ENCODE assay signal across 9 mouse cellular contexts in the genomic region with DNA sequence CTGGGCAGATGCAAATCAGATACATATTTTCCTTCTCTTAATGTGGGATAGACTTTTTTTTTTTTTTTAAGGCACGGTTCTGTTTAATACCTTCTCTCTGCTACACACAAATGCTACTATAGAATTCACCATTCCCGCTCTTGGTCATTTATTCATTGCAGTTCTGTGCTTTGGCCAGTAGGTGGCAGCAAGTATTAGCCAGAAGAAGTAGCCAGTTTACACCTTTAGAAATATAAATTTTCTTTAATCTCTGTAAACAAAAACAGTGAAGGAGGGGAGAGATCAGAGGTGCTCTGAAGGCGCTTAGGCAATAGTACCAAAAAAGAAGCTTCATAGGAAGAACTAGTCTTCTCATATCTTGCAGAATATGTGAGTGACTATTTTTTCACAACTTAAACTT. TPM values are rescaled to one million over a fixed set of nuclear protein-coding genes. Genes with fewer than 3 reads are reported as not detected.
A peak's percentile ranks its signal among the peaks of the same experiment; 100 is the strongest.
DNase-seq lines count a peak whose midpoint lies in the region; ATAC-seq lines count a peak whose summit lies in the region.
"Had no signal": no experiment of that assay in that cellular context is flagged by ENCODE, and none has a peak within 500 bp of the region (broad histone marks: within the 10 kb centered on the region; RNA-seq: fewer than 3 reads in every experiment).

No protein-coding gene starts in this region.

- H3K36me3 ChIP-seq in hindbrain, embryonic 10.5 days: no peaks in the 10 kb centered on the region
- no peaks in the 10 kb centered on the region for H3K36me3 ChIP-seq in hindbrain, embryonic 16.5 days (ENCODE audit: control insufficient read depth, insufficient read depth, low read length)
- H3K36me3 ChIP-seq: embryonic facial prominence, embryonic 12.5 days had no signal

- H3K9ac ChIP-seq in hindbrain, embryonic 16.5 days (ENCODE audit: low read depth, low read length): no peak overlapping the region
- H3K9ac ChIP-seq: embryonic facial prominence, embryonic 12.5 days had no signal

- no peak for ATAC-seq in hindbrain, embryonic 16.5 days

- no peaks in the 10 kb centered on the region for H3K4me1 ChIP-seq in hindbrain, embryonic 10.5 days (replicated peaks)
- H3K4me1 ChIP-seq in hindbrain, embryonic 16.5 days (ENCODE audit: control insufficient read depth, insufficient read depth, low read depth, low read length): no peaks in the 10 kb centered on the region
- H3K4me1 ChIP-seq: embryonic facial prominence, embryonic 12.5 days had no signal

- no peaks in the 10 kb centered on the region for H3K9me3 ChIP-seq in hindbrain, embryonic 10.5 days
- H3K9me3 ChIP-seq in hindbrain, embryonic 16.5 days (ENCODE audit: control insufficient read depth, low read length): no peaks in the 10 kb centered on the region
- H3K9me3 ChIP-seq: embryonic facial prominence, embryonic 12.5 days had no signal

- 7% methylated on average over 3 of the region's 3 CpGs for WGBS in hindbrain, embryonic 10.5 days
- WGBS in hindbrain, embryonic 16.5 days: 3% methylated on average over 3 of the region's 3 CpGs

- no peak overlapping the region for H3K4me2 ChIP-seq in hindbrain, embryonic 16.5 days (ENCODE audit: low read length)
- H3K4me2 ChIP-seq: embryonic facial prominence, embryonic 12.5 days had no signal

- DNase-seq in hindbrain, embryonic 10.5 days (ENCODE audit: low spot score): peak; percentile 19
- peak; percentile 48 for DNase-seq in CD4-positive helper T cell, adult 2 months (ENCODE audit: low read depth, low spot score)
- DNase-seq in ZHBTc4 (ENCODE audit: low read depth, low spot score): peak; percentile 52
- peak; percentile 48 for DNase-seq in embryo, embryonic 11 days
- peak; percentile 28 to 59 for DNase-seq in left cerebral cortex, adult 18-20 months (ENCODE audit: low spot score in 2 of 2)
- peak; percentile 70 for DNase-seq in retina, postnatal 1 day
- no peak for DNase-seq in neural tube, embryonic 10.5 days (ENCODE audit: extremely low spot score, low spot score)

- H3K4me3 ChIP-seq in hindbrain, embryonic 10.5 days: no peak overlapping the region
- H3K4me3 ChIP-seq in hindbrain, embryonic 16.5 days (ENCODE audit: low read length): no peak overlapping the region
- H3K4me3 ChIP-seq: embryonic facial prominence, embryonic 12.5 days had no signal

- H3K27me3 ChIP-seq in hindbrain, embryonic 10.5 days (ENCODE audit: insufficient read depth, poor library complexity, severe bottlenecking): no peaks in the 10 kb centered on the region
- H3K27me3 ChIP-seq in hindbrain, embryonic 16.5 days (replicated peaks; ENCODE audit: control insufficient read depth, insufficient read depth, low read length): no peaks in the 10 kb centered on the region
- H3K27me3 ChIP-seq: embryonic facial prominence, embryonic 12.5 days had no signal

- H3K27ac ChIP-seq in hindbrain, embryonic 10.5 days: no peak overlapping the region
- no peak overlapping the region for H3K27ac ChIP-seq in hindbrain, embryonic 16.5 days (ENCODE audit: low read depth, low read length)
- H3K27ac ChIP-seq: embryonic facial prominence, embryonic 12.5 days had no signal

RNA-seq across cellular contexts. Expression of a gene that starts 22.0 kb away (rescaled TPM):
- 7.5 and 9.6 TPM in 2 replicates for polyA plus RNA-seq in hindbrain, embryonic 10.5 days (2016; fragmentation: Nextera tagmentation; extraction: Ambion mirVana)
- polyA plus RNA-seq in hindbrain, embryonic 16.5 days (2015; fragmentation: Nextera tagmentation; extraction: Ambion mirVana): 8.4 and 9.5 TPM in 2 replicates
- total RNA-seq in left cerebral cortex, adult 18-20 months (2021): 10 to 100 TPM; 78.6 to 89.0 TPM
